Mouse (Mus musculus) cortical plate, adult 2 months (tissue): Measurements from ENCODE around the gene Nkd1.

Source experiments
- CTCF ChIP-seq: fragments of 200-500 bp; IDR thresholded peaks from 2 replicates; pipeline ENCODE4 v1.5.1; 2011; ENCODE audit warnings: mild to moderate bottlenecking, control low read depth, low read length; ENCODE audit not compliant: insufficient read depth; ENCODE audit errors: extremely low read depth
- POLR2A ChIP-seq: fragments of 200-500 bp; IDR thresholded peaks from 2 replicates; pipeline ENCODE4 v1.6.1; 2011; ENCODE audit warnings: mild to moderate bottlenecking, low read length, control low read depth; ENCODE audit not compliant: insufficient read depth; ENCODE audit errors: extremely low read depth

GRCm38 (mm10) chr8:88520985-88521527 lies at the start of gene Nkd1:
- no peak for TF ChIP-seq POLR2A
- no peak for TF ChIP-seq CTCF
